Mouse (Mus musculus) cerebellum, adult 11 months (tissue): Measurements from ENCODE around the gene Ppm1b.

ENCODE experiments used
- DNase-seq: peaks from one replicate; pipeline ENCODE4 v3.0.0; 2022

The Ppm1b gene

GRCm38 (mm10) chr17:84958411-84958911 is 1.9 kb downstream of the Ppm1b start:
- DNase-seq = no peak

- no peak for DNase-seq
Measured at GRCm38 (mm10) chr17:84958986-84959664, 2.6 kb downstream of the Ppm1b start.

GRCm38 (mm10) chr17:84959665-84960020 is 3.1 kb downstream of the Ppm1b start:
- DNase-seq = no peak

DNA sequence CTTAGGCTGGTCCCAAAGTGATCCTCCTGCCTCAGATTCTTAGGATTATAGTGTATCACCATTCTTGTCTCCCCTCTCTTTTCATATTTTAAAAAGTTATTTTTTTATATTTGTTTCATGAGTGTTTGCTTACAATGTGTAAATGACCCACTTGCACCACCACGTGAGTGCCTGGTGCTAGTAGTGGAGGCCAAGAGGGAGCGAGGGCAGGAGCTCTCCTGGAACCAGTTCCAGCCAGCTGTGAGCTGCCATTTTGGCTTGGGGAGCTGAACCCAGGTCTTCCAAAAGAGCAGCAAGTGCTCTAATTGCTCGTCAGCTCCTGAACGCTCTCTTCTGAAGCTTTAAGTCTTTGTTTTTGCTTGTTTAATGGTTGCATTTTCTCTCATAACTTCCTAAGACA is 3.6 kb downstream of the Ppm1b start:
- no peak for DNase-seq

DNA sequence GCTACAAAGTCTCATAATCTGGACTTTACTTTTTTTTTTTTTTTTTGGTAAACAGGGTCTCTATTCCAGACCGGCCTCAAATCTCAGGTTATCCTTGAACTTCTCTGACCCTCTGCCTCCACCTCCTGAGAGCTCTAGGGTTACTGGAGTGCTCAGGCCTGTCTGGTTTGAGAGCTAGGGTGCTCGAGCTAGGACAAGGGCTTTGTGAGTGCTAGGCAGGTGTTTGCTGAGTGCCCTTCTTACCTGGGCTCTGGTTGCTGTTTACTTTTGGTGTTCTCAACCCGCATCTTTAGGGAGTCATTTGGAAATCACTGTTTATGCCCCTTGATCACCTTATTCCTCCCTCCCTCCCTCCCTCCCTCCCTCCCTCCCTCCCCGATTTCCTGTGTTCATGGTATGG is 5.5 kb downstream of the Ppm1b start:
- DNase-seq = no peak

DNA sequence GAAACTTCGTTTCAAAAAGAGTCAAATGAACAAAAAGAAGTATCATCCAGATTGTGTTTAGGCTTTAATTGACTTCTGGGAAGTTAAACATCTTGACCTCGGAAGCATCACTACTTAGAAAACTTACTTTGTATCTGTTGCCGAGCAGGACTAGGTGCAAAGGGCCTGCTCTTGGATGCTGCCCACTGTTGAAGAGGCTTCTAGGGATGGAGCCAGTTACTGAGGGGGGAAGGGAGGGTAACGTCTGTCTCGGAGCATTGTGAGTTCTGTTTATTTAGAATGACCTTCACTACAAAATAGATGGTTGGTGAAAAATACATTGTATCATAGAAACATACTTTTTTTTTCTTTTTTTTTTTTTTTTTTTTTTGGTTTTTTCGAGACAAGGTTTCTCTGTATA is 7.1 kb downstream of the Ppm1b start:
- no peak for DNase-seq

DNA sequence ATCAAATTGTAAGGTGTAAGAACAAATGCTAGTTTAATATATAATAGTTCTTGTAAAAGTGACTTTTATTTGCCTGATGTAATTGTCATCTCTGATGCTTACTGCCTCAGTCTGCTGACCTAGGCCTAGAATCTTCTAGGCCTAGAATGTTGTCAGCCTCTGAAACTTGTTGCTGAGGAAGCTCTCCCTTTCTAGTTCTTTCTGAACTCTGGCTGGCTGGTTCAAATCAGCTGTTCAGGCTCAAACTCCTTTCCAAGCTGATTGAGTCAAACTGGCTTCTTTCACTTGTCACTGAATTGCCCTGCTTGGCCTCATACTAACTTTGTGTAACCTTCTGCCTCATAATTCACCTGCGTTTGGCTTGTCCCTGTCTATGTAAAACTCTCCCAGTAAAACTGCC is 9.7 kb downstream of the Ppm1b start:
- DNase-seq = no peak

DNA sequence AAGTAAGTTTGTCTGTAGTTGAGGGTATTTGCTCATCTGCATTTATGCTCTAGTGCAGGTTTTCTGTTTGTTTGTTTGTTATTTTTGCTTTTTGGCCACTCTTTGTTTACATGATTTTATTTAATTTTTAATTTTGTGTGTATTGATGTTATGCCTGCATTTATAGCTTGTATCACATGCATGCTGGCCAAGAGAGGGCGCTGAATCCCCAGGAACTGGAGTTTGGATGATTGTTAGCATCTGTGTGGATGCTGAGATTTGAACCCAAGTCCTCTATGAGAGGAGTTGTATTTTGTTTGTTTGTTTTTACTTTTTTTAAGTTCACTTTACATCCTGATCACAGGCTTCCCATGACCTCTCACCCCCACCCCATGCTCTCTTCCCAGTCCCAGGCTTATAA is 10.5 kb downstream of the Ppm1b start:
- DNase-seq = no peak

DNA sequence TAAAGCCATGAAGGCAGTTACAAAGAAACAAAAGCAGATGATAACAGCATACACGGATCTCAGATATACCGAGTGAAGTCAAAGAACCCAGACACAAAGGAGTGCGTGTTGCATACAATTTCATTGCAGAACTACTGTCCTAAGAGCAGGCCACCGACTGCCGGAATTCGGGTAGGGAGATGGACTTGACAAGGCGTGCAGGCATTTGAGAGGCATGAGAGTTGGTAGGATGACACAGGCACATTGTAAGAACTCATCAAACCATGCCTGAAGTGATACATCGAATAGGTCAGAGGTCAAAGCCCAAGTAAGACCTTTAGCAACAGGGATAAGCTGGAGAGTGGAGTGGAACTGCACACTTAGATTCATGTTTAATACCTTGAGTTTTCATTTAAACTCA is 13.4 kb downstream of the Ppm1b start:
- DNase-seq = no peak

- DNase-seq = no peak
Measured at GRCm38 (mm10) chr17:84981721-84982120, 25.2 kb downstream of the Ppm1b start.

DNA sequence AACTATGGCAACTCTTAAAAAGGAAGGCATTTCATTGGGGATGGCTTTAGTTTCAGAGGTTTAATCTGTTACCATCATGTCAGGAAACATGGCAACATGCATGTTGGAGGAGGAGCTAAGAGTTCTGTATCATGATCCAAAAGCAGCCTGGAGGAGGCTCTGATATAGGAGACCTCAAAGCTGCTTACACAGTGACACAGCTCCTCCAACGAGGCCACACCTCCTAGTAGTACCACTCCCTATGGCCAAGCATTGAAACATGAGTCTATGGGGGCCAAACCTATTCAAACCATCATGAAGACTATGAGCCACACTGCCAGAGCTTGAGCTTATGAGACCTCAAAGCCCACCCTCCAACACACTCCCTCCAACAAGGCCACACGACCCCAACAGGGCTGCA is 26.2 kb downstream of the Ppm1b start:
- DNase-seq = no peak

DNA sequence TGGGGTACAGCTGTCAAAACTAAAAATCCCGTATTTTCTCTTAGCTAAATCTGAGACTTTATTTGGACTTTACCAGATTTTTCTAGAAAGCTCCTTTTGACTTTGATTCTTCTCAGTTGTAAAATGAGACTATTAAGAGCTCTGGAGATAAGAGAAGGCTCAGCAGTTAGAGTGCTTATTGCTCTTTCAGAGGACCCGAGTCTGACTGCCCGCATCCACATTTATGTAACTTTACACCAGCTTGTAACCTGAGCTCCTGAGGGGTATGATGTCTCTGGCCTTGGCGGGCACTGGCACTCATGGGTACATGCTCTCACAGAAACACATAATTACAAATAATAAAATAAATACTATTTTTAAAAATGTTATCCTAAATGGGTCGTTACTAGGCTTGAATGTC is 29.8 kb downstream of the Ppm1b start:
- no peak for DNase-seq

GRCm38 (mm10) chr17:84987834-84988410 is 31.4 kb downstream of the Ppm1b start:
- no peak for DNase-seq

DNA sequence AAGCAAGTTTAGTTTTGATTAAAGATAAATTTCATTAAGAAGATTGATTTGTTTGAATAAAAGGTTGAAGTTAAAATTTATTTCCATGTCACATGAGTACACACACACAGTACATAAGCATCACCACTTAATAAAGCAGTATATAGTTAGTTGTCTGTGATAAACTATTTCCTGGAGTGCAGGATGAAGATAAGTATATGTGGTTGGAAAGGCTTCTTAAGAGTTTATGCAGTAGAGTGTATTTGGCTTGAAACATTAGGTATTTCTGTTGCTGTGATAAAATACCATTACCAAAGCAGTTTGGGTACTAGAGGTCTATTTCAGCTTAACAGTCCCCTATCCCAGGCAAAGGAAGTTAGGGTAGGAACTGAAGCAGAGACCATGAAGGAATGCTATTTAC is 32.0 kb downstream of the Ppm1b start:
- no peak for DNase-seq

GRCm38 (mm10) chr17:84995844-84996243 is 39.3 kb downstream of the Ppm1b start:
- DNase-seq = no peak

DNA sequence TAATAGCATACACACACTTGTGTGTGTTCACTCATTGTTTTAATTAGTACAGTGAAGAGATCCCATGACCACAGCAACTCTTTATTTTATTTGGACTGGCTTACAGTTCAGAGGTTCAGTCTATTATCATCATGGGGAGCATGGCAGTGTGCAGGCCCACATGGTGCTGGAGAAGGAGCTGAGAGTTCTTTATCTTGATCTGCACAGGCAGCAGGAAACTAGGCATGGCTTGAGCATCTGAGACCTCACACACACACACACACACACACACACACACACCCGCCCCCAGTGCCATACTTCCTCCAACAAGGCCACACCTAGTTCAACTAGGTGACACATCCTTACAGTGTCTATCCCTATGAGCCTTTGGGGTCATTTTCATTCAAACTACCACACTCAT is 41.1 kb downstream of the Ppm1b start:
- DNase-seq = no peak

DNA sequence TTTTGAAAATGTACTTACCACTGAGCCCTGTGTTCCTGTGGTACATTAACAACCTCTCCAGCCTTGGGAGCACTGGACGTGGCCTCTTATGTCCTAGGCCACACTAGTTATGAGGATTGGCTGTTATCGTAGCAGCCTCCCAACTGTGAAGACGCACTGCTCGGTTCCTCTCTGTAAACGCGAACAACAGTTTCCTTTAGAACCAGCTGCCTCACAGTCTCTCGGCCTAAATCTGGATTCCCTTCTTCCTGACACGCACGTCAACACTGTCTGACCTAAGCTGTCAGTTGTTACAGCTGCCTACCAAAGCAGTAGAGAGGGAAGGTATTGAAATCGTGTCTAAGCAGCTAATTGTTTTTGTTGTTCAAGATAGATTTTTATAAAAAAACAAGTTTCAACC is 43.1 kb downstream of the Ppm1b start:
- no peak for DNase-seq

- DNase-seq = no peak
Measured at GRCm38 (mm10) chr17:85013485-85013884, 56.9 kb downstream of the Ppm1b start.

DNA sequence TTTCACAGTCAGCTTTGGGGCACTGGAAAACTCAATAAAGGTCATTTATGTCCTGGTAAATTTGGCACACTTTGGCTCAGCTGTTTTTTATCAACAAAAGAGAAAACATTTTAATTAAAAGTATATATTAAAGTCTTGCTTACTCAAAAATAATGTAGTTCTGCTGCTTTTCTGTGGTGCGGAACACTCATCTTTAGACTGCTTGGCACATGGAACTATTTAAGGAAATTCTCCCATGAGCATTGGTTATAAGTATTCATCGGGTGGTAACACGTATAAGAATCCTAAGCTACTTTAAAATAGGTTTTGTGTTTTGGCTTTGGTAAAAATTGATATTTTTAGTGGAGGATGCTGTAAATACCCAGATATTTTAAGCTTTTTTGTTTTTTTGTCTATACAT is 58.1 kb downstream of the Ppm1b start:
- no peak for DNase-seq

GRCm38 (mm10) chr17:85018344-85018743 is 61.8 kb downstream of the Ppm1b start:
- DNase-seq = no peak

DNA sequence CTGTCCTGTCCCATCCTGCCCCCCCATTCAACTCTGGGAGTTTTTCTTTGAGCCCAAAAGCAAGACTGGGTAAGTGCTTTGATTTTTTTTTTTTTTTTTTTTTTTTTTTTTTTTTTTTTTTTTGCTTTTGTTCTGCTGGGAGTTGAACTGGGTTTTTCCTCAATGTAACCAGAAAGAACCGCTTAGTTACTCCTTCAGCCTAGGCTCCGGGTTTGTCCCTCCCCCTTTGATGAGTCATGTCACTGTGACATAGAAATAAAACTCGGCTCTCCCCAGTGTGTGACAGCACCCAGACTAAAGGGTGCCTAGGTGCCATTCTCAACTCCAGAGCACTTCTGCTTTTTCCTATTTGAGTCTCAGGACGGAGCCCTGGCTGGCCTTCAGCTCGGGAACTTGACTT is 62.3 kb downstream of the Ppm1b start:
- no peak for DNase-seq

DNA sequence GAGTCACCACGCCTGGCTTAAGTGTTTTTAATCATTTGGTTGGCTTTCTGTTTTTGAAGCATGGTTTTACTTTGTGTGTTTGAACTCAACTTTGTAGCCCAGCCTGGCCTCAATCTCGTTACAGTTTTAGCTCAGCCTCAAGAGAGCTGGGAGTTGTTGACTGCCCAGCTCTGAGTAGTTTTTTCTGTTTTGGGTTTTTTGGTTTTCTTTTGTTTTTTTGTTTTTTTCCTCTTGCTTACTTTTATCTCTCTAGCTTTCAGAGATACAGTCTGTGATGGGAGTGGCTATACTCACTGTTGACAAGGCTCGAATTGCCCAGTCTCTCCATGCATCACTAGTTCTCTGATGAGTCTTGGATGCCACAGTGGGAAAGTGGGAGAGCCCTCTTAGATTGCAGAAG is 63.8 kb downstream of the Ppm1b start:
- no peak for DNase-seq

- no peak for DNase-seq
Measured at GRCm38 (mm10) chr17:85023247-85024167, 67.0 kb downstream of the Ppm1b start.

DNA sequence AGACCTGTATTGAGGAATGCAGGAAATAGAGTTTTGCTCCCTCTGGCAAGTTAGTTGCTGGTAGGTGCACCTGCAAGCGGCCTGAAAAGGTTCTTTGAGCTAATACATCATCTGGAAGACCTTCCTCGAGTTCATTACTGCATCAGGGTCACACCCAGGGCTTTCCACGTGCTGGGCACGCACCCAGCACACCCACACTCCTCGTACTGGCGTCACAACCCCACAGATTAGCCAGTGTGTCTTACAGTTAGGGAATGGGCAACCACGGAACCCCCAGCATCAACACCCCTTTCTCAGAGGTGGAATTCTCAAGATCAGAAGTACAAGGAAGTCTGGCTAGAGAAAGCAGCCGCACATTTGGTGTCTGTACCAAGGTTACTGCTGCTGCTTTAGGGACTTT is 67.7 kb downstream of the Ppm1b start:
- DNase-seq = no peak
